Mouse (Mus musculus) C2C12 (cell line): ENCODE data around the gene Fam229b. TPM values are rescaled to one million over a fixed set of nuclear protein-coding genes. Genes with fewer than 3 reads are reported as not detected.

Experiments used
- H3K27me3 ChIP-seq: one replicate; pipeline ENCODE4 v1.6.1; 2011; ENCODE audit not compliant: control insufficient read depth, insufficient read depth, insufficient read length
- H3K36me3 ChIP-seq: one replicate; pipeline ENCODE4 v1.6.1; 2011; ENCODE audit not compliant: control insufficient read depth, insufficient read depth
- H3K4me3 ChIP-seq: one replicate; pipeline ENCODE4 v1.5.1; 2011; ENCODE audit warnings: mild to moderate bottlenecking, control low read depth; ENCODE audit not compliant: poor library complexity, insufficient read depth, severe bottlenecking
- H3K79me2 ChIP-seq: one replicate; pipeline ENCODE4 v1.6.1; 2011; ENCODE audit not compliant: control insufficient read depth, insufficient read depth
- H3K79me3 ChIP-seq: one replicate; pipeline ENCODE4 v1.6.1; 2011; ENCODE audit warnings: low read depth, control low read depth
- H3ac ChIP-seq: one replicate; pipeline ENCODE3; 2011; ENCODE audit warnings: low read depth; ENCODE audit not compliant: control insufficient read depth, insufficient read length
- CEBPB ChIP-seq: IDR thresholded peaks from one replicate; pipeline ENCODE4 v1.6.1; 2011; ENCODE audit warnings: low read depth, mild to moderate bottlenecking, control low read depth, moderate library complexity
- CTCF ChIP-seq: IDR thresholded peaks from one replicate; pipeline ENCODE4 v1.5.1; 2011; ENCODE audit not compliant: control insufficient read depth, insufficient read depth, insufficient read length
- FOSL1 ChIP-seq: IDR thresholded peaks from one replicate; pipeline ENCODE4 v1.8.0; 2011; ENCODE audit warnings: mild to moderate bottlenecking, low read length; ENCODE audit not compliant: poor library complexity, insufficient read depth, severe bottlenecking
- MAX ChIP-seq: IDR thresholded peaks from one replicate; pipeline ENCODE4 v1.6.1; 2011; ENCODE audit warnings: mild to moderate bottlenecking, control low read depth
- MYOD1 ChIP-seq: IDR thresholded peaks from one replicate; pipeline ENCODE4 v1.6.1; 2011; ENCODE audit warnings: low read depth; ENCODE audit not compliant: control insufficient read depth, insufficient read length
- MYOG ChIP-seq: IDR thresholded peaks from one replicate; pipeline ENCODE4 v1.6.1; 2011; ENCODE audit not compliant: control insufficient read depth, insufficient read length; ENCODE audit errors: extremely low read depth
- USF1 ChIP-seq: IDR thresholded peaks from one replicate; pipeline ENCODE4 v1.6.1; 2011; ENCODE audit warnings: low read depth, mild to moderate bottlenecking, control low read depth, moderate library complexity
- long read RNA-seq, 2 experiments: library from polyadenylated mRNA; unstranded; transcript quantifications; one replicate each; pipeline ENCODE4 v2.0.0; 2019 to 2020
- polyA plus RNA-seq: library from polyadenylated mRNA; unstranded; fragments of >200 nt; fragmentation: generic; extraction: Trizol; gene quantifications from one replicate; pipeline ENCODE4 v1.2.1, GENCODE M21; 2012; ENCODE audit warnings: missing spikeins

Gene Fam229b
- polyA plus RNA-seq = 3.7 TPM
- long read RNA-seq, experiment 1, partial matches to known transcripts = 1 of 6 reads
- long read RNA-seq, experiment 1, other reads (novel, unspliced or antisense) = 1 of 6 reads
- long read RNA-seq, experiment 2, partial matches to known transcripts = 0 of 1 reads
- long read RNA-seq, experiment 2, other reads (novel, unspliced or antisense) = 1 of 1 reads

DNA sequence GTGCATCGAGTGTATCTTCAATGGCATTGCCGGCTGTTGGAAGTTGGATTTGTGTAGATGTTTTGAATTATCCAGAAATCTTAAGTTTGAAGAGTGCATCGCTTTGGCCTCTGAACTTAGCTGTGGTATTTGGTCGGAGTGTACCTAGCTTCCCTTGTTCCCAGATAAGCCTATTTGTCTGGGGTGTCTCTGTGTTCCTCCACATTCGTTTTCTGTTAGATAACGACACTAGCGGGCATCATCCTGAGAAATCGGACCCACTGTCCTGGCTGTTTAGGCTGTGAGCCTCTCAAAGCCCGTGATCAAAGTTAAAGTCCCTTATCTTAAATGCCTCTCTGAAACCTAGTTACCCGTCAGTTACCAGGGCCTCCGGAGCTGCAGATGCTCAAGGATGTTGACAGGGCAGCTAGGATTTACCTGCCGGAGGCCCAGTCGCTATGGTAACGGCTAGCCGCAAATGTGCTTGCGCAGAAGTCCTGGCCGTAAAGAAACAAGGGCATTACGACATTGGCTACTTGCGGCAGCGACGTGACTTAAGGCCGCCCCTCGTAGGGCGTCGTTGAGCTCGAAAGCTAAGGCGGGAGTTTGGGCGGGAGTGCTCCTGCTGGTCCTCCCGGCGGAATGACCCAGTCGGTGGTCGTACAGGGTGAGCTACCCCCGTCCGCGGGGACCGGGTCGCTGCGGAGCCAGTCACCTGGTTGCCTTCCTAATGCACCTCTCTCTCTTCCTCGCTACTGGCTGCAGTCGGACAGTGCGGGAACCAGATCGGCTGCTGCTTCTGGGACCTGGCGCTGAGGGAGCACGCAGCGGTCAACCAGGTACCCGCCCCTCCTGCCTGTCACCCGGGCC, at the start of gene Fam229b, which contains the start of gene Tube1:
TSS of gene Fam229b (minus strand) at position 453 of the 849 bp plus-strand sequence.
TSS of gene Tube1 (plus strand) at position 515 of the 849 bp plus-strand sequence.
- H3K36me3 ChIP-seq = peaks cover 13% of the 10 kb centered on the region
- peaks cover 1% of the 10 kb centered on the region for H3K79me3 ChIP-seq
- H3ac ChIP-seq = peak within 1 kb of the TSS; percentile 96
- H3K79me2 ChIP-seq = peaks cover 15% of the 10 kb centered on the region
- no peaks in the 10 kb centered on the region for H3K27me3 ChIP-seq
- peak within 1 kb of the TSS; percentile 90 for H3K4me3 ChIP-seq
- no peak for TF ChIP-seq MYOD1
- no peak for TF ChIP-seq USF1
- TF ChIP-seq FOSL1 = no peak
- no peak for TF ChIP-seq CTCF
- peak; percentile 47 for TF ChIP-seq CEBPB
- peak; percentile 74 for TF ChIP-seq MAX

DNA sequence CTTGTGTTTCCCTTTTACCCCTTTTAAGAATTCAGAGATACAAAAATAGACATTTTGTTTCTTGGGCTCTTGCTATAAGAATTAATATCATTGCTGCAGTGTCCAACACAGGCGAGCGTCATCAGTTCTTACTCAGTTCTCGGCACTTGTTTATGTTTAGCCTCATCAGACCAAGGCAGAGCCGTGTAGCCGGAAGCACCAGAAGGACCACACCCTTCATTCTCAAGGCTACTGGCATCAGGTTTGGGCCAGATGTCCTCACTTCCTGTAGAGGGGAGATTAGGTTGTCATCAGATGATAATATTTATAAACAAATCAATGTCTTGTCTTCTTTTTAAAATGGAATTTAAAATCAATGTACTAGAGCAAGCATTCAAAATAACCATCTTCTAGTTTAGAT, 43.3 kb upstream of the Fam229b start:
- H3ac ChIP-seq = no peak overlapping the region
- TF ChIP-seq MAX = no peak
- no peak for TF ChIP-seq FOSL1
- TF ChIP-seq USF1 = no peak
- no peak for TF ChIP-seq MYOG
- no peak for TF ChIP-seq MYOD1
- no peaks in the 10 kb centered on the region for H3K79me2 ChIP-seq
- no peak overlapping the region for H3K4me3 ChIP-seq
- no peaks in the 10 kb centered on the region for H3K79me3 ChIP-seq
- no peaks in the 10 kb centered on the region for H3K27me3 ChIP-seq
- H3K36me3 ChIP-seq = no peaks in the 10 kb centered on the region

DNA sequence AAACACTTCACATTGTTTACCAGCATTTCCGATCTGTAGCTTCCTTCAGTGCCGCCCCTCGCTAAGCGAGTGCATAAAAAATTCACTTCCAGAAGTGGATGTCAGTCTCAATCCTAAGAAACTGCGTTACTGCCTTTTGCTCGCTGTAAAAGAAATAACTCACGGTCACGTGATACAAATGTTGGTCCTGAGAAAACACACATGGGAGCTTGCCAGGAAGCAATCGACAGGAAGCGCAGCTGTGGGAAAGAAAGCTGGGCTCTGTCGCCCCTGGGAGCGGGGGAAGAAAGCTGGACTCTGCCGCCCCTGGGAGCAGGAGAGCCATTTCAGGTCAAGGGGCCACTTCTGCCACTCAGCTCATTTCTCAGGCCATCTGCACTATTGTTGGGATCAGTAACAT, 39.4 kb upstream of the Fam229b start:
- TF ChIP-seq MYOG = no peak
- TF ChIP-seq CTCF = no peak
- peak; percentile 37 for TF ChIP-seq USF1
- TF ChIP-seq FOSL1 = no peak
- no peak for TF ChIP-seq MYOD1
- no peak for TF ChIP-seq CEBPB
- Histone ChIP-seq H3K36me3 (no peaks in the 10 kb centered on the region), H3ac (no peak overlapping the region), H3K27me3 (no peaks in the 10 kb centered on the region), H3K79me2 (no peaks in the 10 kb centered on the region), H3K4me3 (no peak overlapping the region), H3K79me3 (no peaks in the 10 kb centered on the region)

DNA sequence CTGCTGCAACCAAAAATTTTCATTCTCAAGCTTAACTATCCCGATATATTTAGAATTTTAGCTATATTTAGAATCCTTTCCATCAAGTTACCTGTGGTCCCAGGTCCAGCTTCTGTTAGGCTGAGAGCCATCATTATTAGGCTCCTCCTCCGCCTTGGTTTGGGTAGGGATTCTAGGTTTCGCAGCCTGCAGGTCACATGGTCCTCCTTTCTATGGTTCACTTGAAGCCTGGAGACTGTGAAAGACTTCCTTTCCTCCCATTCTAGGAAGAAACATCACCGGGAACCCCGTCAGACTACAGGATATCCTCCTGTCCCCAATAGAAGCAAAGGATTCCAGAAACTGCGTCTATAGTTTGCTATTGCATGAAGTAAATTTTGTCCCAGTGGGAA, 38.8 kb upstream of the Fam229b start:
- H3ac ChIP-seq = no peak overlapping the region
- H3K36me3 ChIP-seq = no peaks in the 10 kb centered on the region
- H3K27me3 ChIP-seq = peaks cover 2% of the 10 kb centered on the region
- no peak for TF ChIP-seq MYOG
- TF ChIP-seq CTCF = no peak
- TF ChIP-seq FOSL1 = no peak
- no peak for TF ChIP-seq CEBPB
- no peak for TF ChIP-seq MAX
- no peak for TF ChIP-seq USF1
- TF ChIP-seq MYOD1 = no peak
- H3K4me3 ChIP-seq = no peak overlapping the region
- H3K79me2 ChIP-seq = no peaks in the 10 kb centered on the region
- no peaks in the 10 kb centered on the region for H3K79me3 ChIP-seq

DNA sequence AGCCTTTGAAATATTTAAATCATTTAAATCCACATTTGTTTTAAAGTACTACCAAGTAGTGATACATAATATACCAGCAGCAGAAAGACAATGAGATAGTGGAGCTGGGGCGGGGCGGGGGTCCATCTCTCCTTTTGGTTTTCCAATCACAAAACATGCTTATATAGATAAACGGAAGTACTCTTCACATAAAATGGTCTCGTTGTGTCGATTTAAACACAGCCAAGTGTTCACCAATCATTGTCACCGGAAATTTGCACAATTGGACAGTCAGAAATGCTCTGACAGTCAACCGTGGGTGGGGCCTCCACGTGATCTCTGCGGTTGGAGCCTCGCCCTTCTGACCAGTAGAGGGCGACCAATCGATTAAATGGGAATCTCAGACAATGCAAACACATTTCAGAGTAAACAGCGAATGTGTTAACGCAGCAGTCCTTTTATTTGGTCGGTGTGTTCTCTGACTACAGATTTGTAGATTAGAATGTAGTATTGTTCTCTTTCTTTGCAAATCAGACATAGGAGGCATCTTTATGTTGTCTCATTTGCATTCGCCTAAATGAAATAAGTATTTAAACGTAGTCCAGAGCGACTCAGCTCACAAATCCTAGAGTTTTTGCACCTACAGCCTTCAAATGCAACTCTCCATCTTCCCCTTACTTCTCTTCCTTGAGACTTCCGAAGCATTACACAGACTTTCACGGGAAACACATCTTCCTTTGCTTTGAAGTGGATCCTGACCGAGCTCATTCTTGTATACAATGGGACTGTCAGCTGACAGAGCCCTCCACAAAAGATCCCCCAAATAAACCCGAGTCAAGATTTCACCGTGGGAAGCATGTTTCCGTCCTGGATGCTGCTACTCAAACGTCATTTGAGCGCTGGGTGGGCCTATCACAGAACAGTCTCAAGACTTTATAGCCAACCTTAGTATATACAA, 38.2 kb upstream of the Fam229b start:
- H3K4me3 ChIP-seq = peak overlapping the region; percentile 28
- peak overlapping the region; percentile 57 for H3ac ChIP-seq
- H3K79me2 ChIP-seq = no peaks in the 10 kb centered on the region
- H3K36me3 ChIP-seq = no peaks in the 10 kb centered on the region
- TF ChIP-seq CTCF (peak; percentile 51), USF1 (peak; percentile 100), FOSL1 (no peak), MAX (peak; percentile 86)
- peaks cover 6% of the 10 kb centered on the region for H3K27me3 ChIP-seq
- no peaks in the 10 kb centered on the region for H3K79me3 ChIP-seq
